Mouse (Mus musculus) G1E (cell line): ENCODE results near the gene Zc3h10.
"Not testable (repeated sequence)": the region's sequence is repeated elsewhere in the genome, so short reads cannot be mapped to it uniquely, and the experiment has no call there.

Experiments used
- CTCF ChIP-seq: IDR thresholded peaks from 2 replicates; pipeline ENCODE4 v1.5.1; 2012; ENCODE audit warnings: low read depth, low read length, inconsistent platforms, mixed read lengths
- GATA1 ChIP-seq: IDR thresholded peaks from 2 replicates; pipeline ENCODE4 v1.6.1; 2012; ENCODE audit warnings: borderline replicate concordance, low read length, inconsistent platforms, mixed read lengths
- TAL1 ChIP-seq: conservative IDR thresholded peaks from 2 replicates; pipeline ENCODE4 v1.6.1; 2012; ENCODE audit warnings: low read depth, low read length, inconsistent platforms, mixed read lengths

DNA sequence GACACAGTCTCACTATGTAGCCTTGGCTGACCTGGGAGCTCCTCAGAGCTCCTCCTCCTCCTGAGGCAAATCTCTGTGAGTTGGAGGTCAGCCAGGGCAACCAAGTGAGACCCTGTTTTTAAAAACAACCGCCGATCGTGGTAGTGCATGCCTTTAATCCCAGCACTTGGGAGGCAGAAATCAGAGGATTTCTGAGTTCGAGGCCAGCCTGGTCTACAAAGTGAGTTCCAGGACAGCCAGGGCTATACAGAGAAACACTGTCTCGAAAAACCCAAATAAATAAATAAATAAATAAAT, 42.3 kb downstream of the Zc3h10 start:
- not testable (repeated sequence) for TF ChIP-seq TAL1, CTCF, GATA1
